Mouse (Mus musculus) layer of hippocampus, adult 2 months (tissue): ENCODE measurements around the gene Mamld1. TPM values are rescaled to one million over a fixed set of nuclear protein-coding genes. Genes with fewer than 3 reads are reported as not detected.

Experiments
- DNase-seq, 2 experiments: peaks; one replicate each; pipeline ENCODE4 v3.0.0; 2022; ENCODE audit warnings: low spot score in 2 of 2
- H3K27ac ChIP-seq: fragments of 200-600 bp; 2 replicates; pipeline ENCODE4 v1.8.1; 2022
- H3K4me3 ChIP-seq: fragments of 200-600 bp; 2 replicates; pipeline ENCODE4 v1.8.1; 2022; ENCODE audit warnings: mild to moderate bottlenecking
- CTCF ChIP-seq: fragments of 200-600 bp; conservative IDR thresholded peaks from 2 replicates; pipeline ENCODE4 v1.8.1; 2022; ENCODE audit warnings: antibody characterized with exemption, mild to moderate bottlenecking, moderate library complexity
- total RNA-seq, 2 experiments: library from RNA; stranded (reverse); gene quantifications; 2 replicates each; pipeline ENCODE4 v1.2.3; 2021

The Mamld1 gene
- total RNA-seq, 2 experiments from 2014 or later = 31.1 to 32.5 TPM

GRCm38 (mm10) chrX:71183671-71184070, 133.6 kb downstream of the Mamld1 start:
- no peak for DNase-seq
- no peak overlapping the region for H3K4me3 ChIP-seq
- H3K27ac ChIP-seq = no peak overlapping the region
- TF ChIP-seq CTCF = no peak

GRCm38 (mm10) chrX:71186396-71186795, 136.3 kb downstream of the Mamld1 start:
- TF ChIP-seq CTCF = no peak
- H3K4me3 ChIP-seq = no peak overlapping the region
- H3K27ac ChIP-seq = no peak overlapping the region
- DNase-seq = no peak

- TF ChIP-seq CTCF = no peak
- no peak for DNase-seq
- Histone ChIP-seq H3K4me3 (no peak overlapping the region), H3K27ac (no peak overlapping the region)
Observed at GRCm38 (mm10) chrX:71204776-71205175, 154.7 kb downstream of the Mamld1 start.

Other genes with a start within 250 kb of the Mamld1 start
- 1 to 10 TPM; 7.3 to 8.0 TPM for gene Mtm1, start 160.5 kb downstream of the Mamld1 start, total RNA-seq